Mouse (Mus musculus): ENCODE results near the gene Cxcl13. TPM values are rescaled to one million over a fixed set of nuclear protein-coding genes. Genes with fewer than 3 reads are reported as not detected.

Cxcl13 gene
- not detected for total RNA-seq (2023)

DNA sequence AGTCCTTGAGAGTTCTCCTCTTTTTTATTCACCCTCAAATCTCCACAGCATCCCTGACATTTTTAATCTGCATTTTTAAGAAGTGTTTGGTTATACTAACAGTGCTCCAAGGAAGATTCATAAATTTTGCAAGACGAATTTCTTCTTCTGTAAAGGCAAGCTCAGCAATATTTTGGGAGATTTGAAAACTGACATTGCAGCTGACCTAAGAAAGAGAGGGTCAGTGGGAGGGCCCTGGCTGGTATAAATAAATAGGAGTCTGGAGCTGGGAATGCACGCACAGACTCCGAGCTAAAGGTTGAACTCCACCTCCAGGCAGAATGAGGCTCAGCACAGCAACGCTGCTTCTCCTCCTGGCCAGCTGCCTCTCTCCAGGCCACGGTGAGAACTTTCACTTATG lies at the start of gene Cxcl13:
Cxcl13 (plus strand) TSS at position 301 of the 400 bp plus-strand sequence.

Other genes with a start within 250 kb of the Cxcl13 start
- not detected for gene Gm7978, start 220.8 kb upstream of the Cxcl13 start, total RNA-seq (2023)
- gene Gm7982, start 214.9 kb upstream of the Cxcl13 start, total RNA-seq (2023), result not detected
- not detected for gene E330014E10Rik, start 181.0 kb upstream of the Cxcl13 start, total RNA-seq (2023)
- 221 TPM for gene Cnot6l, start 207.2 kb downstream of the Cxcl13 start, total RNA-seq (2023)